Mouse (Mus musculus): ENCODE measurements around the gene Clic1.
A peak's percentile ranks its signal among the peaks of the same experiment; 100 is the strongest.
"Not testable (repeated sequence)": the region's sequence is repeated elsewhere in the genome, so short reads cannot be mapped to it uniquely, and the experiment has no call there.

Gene Clic1

GRCm38 (mm10) chr17:35049561-35050016 is at the start of gene Clic1:
Clic1 (plus strand) TSS chr17:35049966.
- DNase-seq (ENCODE audit: low read depth, low spot score) = peak; percentile 59

DNA sequence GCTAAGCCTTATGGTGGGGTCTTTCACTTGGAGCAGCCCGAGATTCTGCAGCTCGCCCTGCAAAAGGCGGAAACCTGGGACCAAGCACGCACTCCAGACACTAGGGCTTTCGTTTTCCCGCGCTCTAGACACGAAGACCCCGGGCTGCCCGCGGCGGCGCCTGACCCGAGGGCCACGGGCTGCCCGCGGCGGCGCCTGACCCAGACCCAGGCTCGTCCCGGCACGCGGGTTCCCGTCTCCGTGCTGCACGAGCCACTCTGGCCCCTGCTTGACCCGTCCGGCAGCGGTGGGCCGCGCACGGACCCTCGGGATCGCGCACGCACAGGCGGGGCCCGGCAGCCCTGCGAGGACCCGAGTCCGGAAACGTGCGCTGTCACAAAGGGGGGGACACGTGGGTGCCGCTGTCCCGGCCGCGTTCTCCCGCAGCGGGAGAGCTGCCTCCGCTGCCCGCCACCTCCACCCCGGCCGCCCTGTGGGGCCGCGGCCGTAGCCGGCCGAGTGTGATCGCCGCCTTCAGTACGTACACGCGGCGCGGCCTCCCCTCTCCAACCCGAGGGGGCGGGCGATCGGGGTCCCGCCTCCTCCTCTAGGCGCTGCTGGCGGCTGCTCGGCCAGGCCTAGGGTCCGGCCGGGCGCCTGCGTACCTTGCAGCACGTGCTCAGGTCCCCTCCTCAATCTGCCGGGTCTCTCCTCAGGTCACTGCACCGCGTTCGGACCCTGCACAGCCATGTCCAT is 48.9 kb upstream of the Clic1 start, which contains the start of gene Vars:
Gene Vars, plus strand, starts transcription at position 271 of the 735 bp plus-strand sequence.
- DNase-seq (ENCODE audit: low read depth, low spot score) = peak; percentile 89

- peak; percentile 81 for DNase-seq (ENCODE audit: low read depth, low spot score)
These were observed 48.2 kb upstream of the Clic1 start for GRCm38 (mm10) chr17:35001452-35002152.

DNA sequence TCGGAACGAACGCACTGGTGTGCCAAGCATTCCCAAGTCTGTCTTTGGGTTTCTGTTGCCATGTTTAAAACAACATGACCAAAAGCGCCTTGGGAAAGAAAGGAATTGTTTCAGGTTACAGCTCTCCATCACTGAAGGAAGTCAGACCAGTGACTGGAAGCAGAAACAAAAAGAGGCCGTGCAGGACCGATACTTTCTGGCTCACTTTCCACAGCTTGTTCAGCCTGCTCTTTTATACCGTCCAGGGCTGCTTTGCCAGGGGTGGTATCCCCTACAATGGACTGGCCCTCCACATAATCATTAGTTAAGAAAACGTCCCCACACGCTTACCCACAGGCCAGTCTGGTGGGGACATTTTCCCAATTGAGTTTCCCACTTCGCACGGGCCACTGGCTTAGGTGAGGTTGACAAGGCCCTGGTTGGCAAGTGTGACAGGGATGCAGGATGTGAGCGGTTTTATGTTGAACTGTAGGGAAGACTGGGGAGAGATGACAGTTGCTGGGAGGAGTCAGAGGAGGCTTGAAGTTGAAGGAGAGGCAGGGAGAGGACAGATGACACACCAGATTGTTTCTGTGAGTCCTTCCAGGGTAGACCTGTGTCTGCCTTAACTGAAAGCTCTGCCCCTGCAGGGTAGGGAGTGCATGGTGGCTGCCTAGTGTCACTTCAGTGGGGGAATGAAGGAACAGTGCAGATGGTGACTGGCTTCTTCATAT is 47.5 kb upstream of the Clic1 start:
- DNase-seq (ENCODE audit: low read depth, low spot score) = peak; percentile 51

DNA sequence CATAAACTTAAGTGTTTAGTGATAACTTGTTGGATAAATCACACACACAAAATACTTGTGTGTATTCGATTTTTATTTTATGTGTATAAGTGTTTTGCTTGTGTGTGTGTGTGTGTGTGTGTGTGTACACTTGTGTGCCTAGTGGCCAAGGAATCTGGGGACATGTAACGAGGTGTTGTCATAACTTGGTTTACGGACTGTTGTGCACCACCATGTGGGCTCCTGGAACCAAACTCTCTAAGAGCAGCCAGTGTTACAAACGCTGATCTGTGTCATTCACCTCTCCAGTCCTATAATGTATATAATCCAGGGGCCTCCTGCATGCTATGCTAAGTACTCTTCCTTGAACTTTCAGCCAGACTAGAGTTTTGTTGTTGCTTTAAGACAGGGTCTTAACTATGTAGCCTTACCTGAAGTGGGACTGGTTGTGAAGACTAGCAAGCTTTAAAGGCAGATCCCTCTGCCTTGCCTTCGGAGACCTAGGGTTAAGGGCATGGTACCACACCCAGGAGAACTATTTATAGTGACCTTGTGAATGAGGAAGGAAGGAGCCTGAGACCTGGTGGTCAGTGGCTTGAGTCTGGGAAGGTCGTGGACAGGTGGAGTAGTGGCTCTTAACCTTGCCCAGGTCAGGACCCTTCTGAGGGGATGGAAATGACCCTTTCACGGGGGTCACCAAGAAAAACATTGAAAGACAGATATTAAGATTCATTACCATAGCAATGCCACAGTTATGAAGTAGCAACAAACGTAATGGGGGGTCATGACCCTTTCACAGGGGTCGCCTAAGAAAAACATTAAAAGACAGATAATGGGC is 46.5 kb upstream of the Clic1 start:
- DNase-seq (ENCODE audit: low read depth, low spot score) = no peak

- no peak for DNase-seq (ENCODE audit: low read depth, low spot score)
These were observed 45.6 kb upstream of the Clic1 start for GRCm38 (mm10) chr17:35004075-35004717.

DNA sequence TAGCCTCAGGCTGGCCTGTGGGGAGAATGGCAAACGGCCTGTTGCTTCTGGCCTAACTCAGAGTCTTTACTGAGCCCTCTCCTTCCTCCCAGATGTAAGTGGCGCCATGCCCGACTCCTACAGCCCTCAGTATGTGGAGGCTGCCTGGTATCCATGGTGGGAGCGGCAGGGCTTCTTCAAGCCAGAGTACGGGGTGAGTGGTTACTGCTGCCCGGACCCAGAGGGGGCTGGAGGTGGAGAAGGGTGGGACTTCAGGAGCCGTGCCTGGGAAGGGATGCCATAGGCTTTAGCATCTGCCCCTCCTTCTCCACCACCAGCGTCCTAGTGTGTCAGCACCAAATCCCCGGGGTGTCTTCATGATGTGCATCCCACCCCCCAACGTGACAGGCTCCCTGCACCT is 44.6 kb upstream of the Clic1 start:
- no peak for DNase-seq (ENCODE audit: low read depth, low spot score)

DNA sequence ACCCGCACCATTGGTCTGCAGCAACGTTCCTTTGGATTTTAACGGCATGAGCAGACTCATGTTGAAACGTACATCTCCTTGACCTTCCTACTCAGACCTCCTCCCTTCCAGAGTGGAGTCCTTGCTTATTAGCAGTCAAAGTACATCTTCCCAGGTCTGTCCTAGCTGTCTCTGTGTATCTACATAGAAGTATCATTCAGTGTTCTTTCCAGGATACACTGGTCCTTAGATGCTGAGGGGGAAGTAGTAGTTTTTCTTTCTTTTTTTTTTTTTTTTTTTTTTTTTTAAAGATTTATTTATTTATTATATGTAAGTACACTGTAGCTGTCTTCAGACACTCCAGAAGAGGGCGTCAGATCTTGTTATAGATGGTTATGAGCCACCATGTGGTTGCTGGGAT is 43.9 kb upstream of the Clic1 start:
- DNase-seq (ENCODE audit: low read depth, low spot score) = not testable (repeated sequence)

- DNase-seq (ENCODE audit: low read depth, low spot score) = no peak
These were observed 42.3 kb upstream of the Clic1 start for GRCm38 (mm10) chr17:35007387-35007991.

DNA sequence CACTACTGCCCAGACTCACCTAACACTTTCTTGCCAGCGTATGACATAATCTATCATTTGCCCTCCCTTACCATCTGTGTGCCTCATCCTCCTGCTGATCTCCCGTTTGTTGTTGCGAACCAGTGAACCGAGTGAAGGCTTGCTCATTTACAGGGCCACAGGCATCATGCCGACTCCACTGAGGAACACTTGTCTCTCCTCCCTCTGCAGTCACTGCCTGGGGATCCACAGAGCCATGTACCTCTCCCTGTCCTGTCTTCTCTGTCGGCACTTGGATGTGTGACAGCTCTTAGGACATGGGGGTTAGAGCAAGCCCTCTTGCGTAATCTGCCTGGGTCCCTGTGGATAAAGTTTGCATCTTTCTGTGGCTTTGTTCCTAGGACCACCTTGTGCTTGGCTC is 40.2 kb upstream of the Clic1 start:
- DNase-seq (ENCODE audit: low read depth, low spot score) = no peak

DNA sequence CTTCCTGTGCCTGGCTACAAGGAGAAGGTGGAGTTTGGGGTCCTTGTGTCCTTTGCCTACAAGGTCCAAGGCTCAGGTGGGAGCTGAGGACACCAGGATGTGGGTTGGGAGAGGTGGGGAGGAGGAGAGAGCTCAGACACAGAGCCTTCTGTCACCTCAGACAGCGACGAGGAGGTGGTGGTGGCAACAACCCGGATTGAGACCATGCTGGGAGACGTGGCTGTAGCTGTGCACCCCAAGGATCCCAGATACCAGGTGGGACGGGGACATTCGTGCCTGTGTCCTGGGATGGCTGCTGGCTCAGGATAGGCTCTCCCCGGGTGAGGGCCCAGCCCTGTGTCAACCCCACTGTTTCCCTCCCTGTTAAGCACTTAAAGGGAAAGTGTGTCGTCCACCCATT is 38.3 kb upstream of the Clic1 start:
- no peak for DNase-seq (ENCODE audit: low read depth, low spot score)

- no peak for DNase-seq (ENCODE audit: low read depth, low spot score)
These were observed 37.3 kb upstream of the Clic1 start for GRCm38 (mm10) chr17:35012430-35012829.

GRCm38 (mm10) chr17:35013221-35013620 is 36.5 kb upstream of the Clic1 start:
- no peak for DNase-seq (ENCODE audit: low read depth, low spot score)

GRCm38 (mm10) chr17:35015296-35015695 is 34.5 kb upstream of the Clic1 start:
- DNase-seq (ENCODE audit: low read depth, low spot score) = no peak

- DNase-seq (ENCODE audit: low read depth, low spot score) = no peak
These were observed 33.4 kb upstream of the Clic1 start, which contains the start of gene Vwa7 for GRCm38 (mm10) chr17:35016376-35016775. Vwa7 (plus strand) TSS chr17:35016579.

DNA sequence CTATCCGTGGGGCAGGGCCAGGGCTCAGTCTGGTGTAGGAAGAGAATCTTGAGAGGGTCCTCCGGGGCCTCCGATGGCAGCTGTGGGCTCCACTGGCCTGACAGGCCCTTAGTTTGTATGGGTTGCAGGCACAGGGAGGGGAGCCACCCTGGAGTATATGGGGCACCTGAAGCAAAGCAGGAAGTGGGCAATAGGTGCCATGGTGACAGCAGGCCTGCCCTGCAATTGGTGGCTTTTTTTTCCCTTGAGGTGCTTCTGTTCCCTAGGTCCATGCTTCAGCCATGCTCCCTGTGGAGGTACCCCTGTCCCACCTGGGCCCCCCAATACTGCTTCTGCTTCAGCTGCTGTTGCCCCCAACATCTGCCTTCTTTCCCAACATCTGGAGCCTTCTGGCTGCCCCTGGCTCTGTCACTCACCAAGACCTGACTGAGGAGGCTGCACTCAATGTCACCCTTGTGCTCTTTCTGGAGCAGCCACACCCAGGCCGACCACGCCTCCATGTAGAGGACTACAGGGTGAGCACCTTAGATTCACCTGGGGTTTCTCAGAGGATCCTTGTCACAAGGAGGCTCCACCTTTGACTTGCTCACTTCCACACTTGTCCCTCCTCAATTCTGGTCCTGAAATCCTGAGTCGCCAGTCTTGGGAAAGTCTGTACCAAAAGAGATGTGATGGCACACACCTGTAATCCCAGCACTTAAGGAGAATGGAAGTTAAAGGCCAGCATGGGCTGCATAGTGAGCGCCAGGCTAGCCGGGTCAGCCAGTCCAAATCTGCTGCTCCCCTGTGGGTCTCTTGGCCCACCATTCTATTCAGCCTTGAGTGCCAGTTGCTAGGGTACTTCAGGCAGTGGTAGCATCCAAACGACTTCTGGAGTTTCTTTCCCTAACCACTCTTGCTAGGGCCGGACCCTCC is 32.7 kb upstream of the Clic1 start:
- peak; percentile 30 for DNase-seq (ENCODE audit: low read depth, low spot score)

GRCm38 (mm10) chr17:35017706-35018030 is 32.1 kb upstream of the Clic1 start:
- no peak for DNase-seq (ENCODE audit: low read depth, low spot score)

- DNase-seq (ENCODE audit: low read depth, low spot score) = no peak
These were observed 31.6 kb upstream of the Clic1 start for GRCm38 (mm10) chr17:35018171-35018570.

DNA sequence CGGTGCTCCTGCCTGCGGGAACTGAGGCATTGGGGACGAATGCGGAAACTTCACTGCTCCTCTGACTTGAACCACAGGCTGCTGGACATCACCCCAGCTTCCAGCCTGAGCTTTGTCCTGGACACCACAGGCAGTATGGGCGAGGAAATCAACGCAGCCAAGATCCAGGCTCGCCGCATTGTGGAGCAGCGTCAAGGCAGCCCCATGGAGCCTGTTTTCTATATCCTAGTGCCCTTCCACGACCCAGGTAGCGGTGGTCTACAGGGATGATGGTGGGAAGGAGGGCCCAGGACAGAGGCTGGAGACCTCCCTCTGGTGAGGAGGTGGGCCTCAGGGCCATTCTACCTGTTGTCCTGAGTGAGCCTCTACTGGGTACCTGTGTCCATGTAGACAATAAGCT is 29.9 kb upstream of the Clic1 start:
- DNase-seq (ENCODE audit: low read depth, low spot score) = no peak

GRCm38 (mm10) chr17:35020551-35020950 is 29.2 kb upstream of the Clic1 start:
- no peak for DNase-seq (ENCODE audit: low read depth, low spot score)

All from CD4-positive helper T cell, adult 2 months (primary cell).